Mouse (Mus musculus) testis, adult 10 weeks (tissue): ENCODE data around the gene Ywhag. TPM values are rescaled to one million over a fixed set of nuclear protein-coding genes. Genes with fewer than 3 reads are reported as not detected.

Experiments used
- polyA plus RNA-seq: library from polyadenylated mRNA; stranded (reverse); fragments of 350-450 nt; fragmentation: Illumina TruSeq; extraction: RNeasy Lipid Tissue Mini Kit (QIAGEN cat#74804); gene quantifications from one replicate; pipeline ENCODE4 v1.2.3, GENCODE M21; 2014; ENCODE audit warnings: low read depth, low replicate concordance

Gene Ywhag
- polyA plus RNA-seq = 16.5 TPM

GRCm38 (mm10) chr5:135934481-135935175 lies at the start of gene Ywhag:
Gene Ywhag (minus strand): TSS chr5:135934616.

GRCm38 (mm10) chr5:135979904-135980303 lies 45.5 kb upstream of the Ywhag start, which contains the start of gene Zp3:
Gene Zp3 (plus strand): TSS chr5:135980099.

GRCm38 (mm10) chr5:135974365-135974764 lies 39.9 kb upstream of the Ywhag start, which contains the start of gene Ssc4d:
Gene Ssc4d (minus strand): TSS chr5:135974531.

GRCm38 (mm10) chr5:135887675-135888102 lies 46.7 kb downstream of the Ywhag start, which contains the start of gene Hspb1:
Gene Hspb1 (plus strand): TSS chr5:135887919.

Other genes starting within 250 kb of the Ywhag start
- gene Tmem120a, start 190.2 kb downstream of the Ywhag start, polyA plus RNA-seq = 22.3 TPM
- gene Styxl1, start 156.2 kb downstream of the Ywhag start, polyA plus RNA-seq = 84.2 TPM
- gene Mdh2, start 156.1 kb downstream of the Ywhag start, polyA plus RNA-seq = 7.6 TPM
- 0.04 TPM for gene Srrm3, start 127.7 kb downstream of the Ywhag start, polyA plus RNA-seq
- gene Hspb1, start 46.7 kb downstream of the Ywhag start, polyA plus RNA-seq = 0.99 TPM
- 0.18 TPM for gene Ssc4d, start 39.9 kb upstream of the Ywhag start, polyA plus RNA-seq
- gene Zp3, start 45.5 kb upstream of the Ywhag start, polyA plus RNA-seq = not detected
- gene Dtx2, start 60.2 kb upstream of the Ywhag start, polyA plus RNA-seq = 1.4 TPM
- 0.28 TPM for gene Upk3b, start 103.9 kb upstream of the Ywhag start, polyA plus RNA-seq
- gene Upk3bl, start 119.9 kb upstream of the Ywhag start, polyA plus RNA-seq = 1.8 TPM
- gene Rasa4, start 149.3 kb upstream of the Ywhag start, polyA plus RNA-seq = not detected
- 4.8 TPM for gene Polr2j, start 182.0 kb upstream of the Ywhag start, polyA plus RNA-seq
- gene Lrwd1, start 201.5 kb upstream of the Ywhag start, polyA plus RNA-seq = 5.0 TPM
- gene Alkbh4, start 201.5 kb upstream of the Ywhag start, polyA plus RNA-seq = 2.9 TPM
- gene Orai2, start 236.1 kb upstream of the Ywhag start, polyA plus RNA-seq = 1.3 TPM